Mouse (Mus musculus): ENCODE results near the gene Olfr418.
"Not testable (repeated sequence)": the region's sequence is repeated elsewhere in the genome, so short reads cannot be mapped to it uniquely, and the experiment has no call there.

Gene Olfr418

GRCm38 (mm10) chr1:173265701-173266100 lies at the start of gene Olfr418:
TSS of gene Olfr418 (plus strand) at chr1:173266001.
- DNase-seq (ENCODE audit: low read depth) = no peak

DNA sequence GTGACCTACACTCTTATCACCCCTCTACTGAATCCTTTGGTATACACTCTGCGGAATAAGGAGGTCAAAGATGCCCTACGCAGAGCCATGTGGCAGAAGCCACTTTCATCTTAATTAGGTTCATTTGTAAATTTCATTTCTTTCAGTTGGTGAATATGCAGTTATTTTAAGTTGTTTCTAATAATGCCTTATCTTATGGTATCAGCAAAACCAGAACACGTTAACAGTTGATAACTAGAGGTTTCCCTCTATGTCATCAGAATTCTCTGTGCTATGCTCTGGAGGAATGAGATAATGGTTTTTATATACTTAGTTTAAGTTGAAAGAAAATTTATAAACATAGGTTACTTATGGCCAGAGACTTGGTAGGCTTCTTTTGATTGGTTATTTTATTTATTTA lies 49.3 kb upstream of the Olfr418 start:
- no peak for DNase-seq (ENCODE audit: low read depth)

DNA sequence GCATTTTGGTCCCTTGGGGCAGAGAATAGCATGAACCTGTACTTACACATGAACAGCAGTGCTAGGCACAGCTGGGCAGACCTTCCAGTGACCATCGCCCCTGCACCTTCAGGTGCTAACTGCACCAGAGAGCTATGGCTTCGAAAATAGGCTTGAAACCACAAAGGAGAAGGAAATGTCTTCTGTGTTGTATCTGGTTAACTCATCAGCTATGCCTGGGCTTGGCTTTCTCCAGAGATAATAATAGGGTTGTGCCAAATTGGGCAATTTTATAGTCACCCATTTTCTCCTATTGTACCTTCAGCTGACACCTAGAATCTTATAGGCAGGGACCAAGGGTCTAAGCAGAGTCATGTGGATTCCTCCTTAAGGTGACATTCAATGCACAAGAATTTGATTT lies 38.7 kb upstream of the Olfr418 start, which contains the start of gene Fcer1a:
Gene Fcer1a, minus strand, starts transcription at position 134 of the 400 bp plus-strand sequence.
- DNase-seq (ENCODE audit: low read depth) = no peak

GRCm38 (mm10) chr1:173237004-173237403 lies 28.8 kb upstream of the Olfr418 start:
- not testable (repeated sequence) for DNase-seq (ENCODE audit: low read depth)

GRCm38 (mm10) chr1:173249888-173250287 lies 15.9 kb upstream of the Olfr418 start:
- no peak for DNase-seq (ENCODE audit: low read depth)

- DNase-seq (ENCODE audit: low read depth) = no peak
Observed at GRCm38 (mm10) chr1:173277677-173278076, 11.9 kb downstream of the Olfr418 start, which contains the start of gene Mptx2. TSS of gene Mptx2 (minus strand) at chr1:173277777.

DNA sequence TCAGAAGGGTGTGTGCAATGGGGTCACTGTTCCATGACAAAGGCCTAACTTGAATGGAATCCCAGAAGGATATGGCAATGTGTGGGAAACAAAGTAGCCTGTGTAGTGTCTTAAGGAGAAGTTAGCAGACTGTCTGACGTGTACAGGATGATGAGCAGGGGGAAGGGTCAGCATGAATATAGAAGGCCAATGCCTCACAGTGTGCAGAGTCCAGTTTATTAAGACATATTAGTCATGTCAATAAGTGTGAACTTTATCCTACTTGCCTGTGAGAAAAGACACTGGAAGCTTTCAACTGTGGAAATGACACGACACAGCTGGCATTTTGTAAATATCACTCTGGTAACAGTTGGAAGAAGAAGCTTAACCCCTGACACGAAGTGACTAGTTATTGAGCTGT lies 37.0 kb downstream of the Olfr418 start:
- DNase-seq (ENCODE audit: low read depth) = not testable (repeated sequence)

- not testable (repeated sequence) for DNase-seq (ENCODE audit: low read depth)
Observed at GRCm38 (mm10) chr1:173313535-173314050, 47.8 kb downstream of the Olfr418 start.

DNA sequence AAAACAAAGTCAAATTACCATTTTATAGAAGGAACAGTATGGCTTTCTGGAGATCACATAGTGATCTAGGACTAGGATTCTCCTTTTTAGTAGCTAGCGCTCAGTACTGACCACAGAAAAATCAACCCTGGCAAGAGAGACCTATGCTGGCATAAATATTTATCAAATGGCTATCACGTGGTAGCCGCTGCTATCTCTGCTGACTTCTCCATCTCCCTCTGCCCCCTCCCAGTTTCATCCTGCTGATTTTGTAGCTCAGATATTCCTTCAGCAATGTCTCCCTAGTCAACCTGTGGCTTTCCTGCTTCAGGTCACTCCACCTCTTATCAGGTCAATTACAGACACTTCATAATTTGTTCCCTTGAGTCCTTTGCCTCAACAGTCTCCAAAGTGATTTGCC lies 49.9 kb downstream of the Olfr418 start:
- no peak for DNase-seq (ENCODE audit: low read depth)

DNA sequence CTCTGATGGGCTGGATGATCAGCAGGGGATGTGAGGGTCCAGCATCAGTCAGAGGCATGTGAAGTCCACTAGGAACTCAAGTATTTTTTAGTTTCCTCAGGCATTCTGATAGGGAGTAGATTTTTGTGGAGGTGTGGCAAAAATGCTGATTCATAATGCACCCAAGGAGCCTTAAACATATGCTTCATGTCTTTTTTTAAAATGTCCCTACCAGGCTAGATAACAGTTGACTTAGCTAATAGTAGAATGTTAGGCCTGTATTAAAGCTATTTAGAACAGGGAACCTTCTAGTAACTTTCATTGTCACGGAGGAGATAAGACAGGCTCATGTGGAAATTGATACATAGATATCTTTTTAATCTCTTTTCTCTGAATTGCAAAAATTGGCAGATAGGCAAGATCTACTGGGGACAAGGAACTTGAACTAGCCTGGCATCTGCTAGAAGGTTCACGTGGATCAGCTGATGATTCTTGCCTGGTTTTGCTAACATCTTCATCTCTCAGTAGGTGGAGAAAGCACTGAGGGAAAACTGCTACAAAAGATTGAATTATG lies 52.2 kb downstream of the Olfr418 start:
- DNase-seq (ENCODE audit: low read depth) = no peak

GRCm38 (mm10) chr1:173321593-173322248 lies 55.9 kb downstream of the Olfr418 start:
- no peak for DNase-seq (ENCODE audit: low read depth)

GRCm38 (mm10) chr1:173322249-173322627 lies 56.4 kb downstream of the Olfr418 start:
- no peak for DNase-seq (ENCODE audit: low read depth)
